Mouse (Mus musculus) MEL (cell line): ENCODE measurements around the gene Lrp4. TPM values are rescaled to one million over a fixed set of nuclear protein-coding genes. Genes with fewer than 3 reads are reported as not detected.

Experiments
- DNase-seq: peaks from one replicate; pipeline ENCODE4 v3.0.0; 2011; ENCODE audit warnings: low read depth, low spot score
- H3K27ac ChIP-seq: 2 replicates; pipeline ENCODE4 v1.5.1; 2012; ENCODE audit warnings: low read depth, mild to moderate bottlenecking, control low read depth, low read length, moderate library complexity; ENCODE audit not compliant: control insufficient read depth
- H3K27me3 ChIP-seq, 2 experiments: fragments of 150-350 bp in 1 of 2; sonication (generic) in 1 of 2; 2 replicates each; pipeline ENCODE4 v1.6.1; 2012; ENCODE audit warnings: low read length in 2 of 2, mild to moderate bottlenecking in 2 of 2, improper control_type of control experiment in 1 of 2, moderate library complexity in 1 of 2; ENCODE audit not compliant: insufficient read depth in 2 of 2, control insufficient read depth in 1 of 2
- H3K36me3 ChIP-seq, 2 experiments: 2 replicates each; pipeline ENCODE4 v1.6.1; 2012 to 2014; ENCODE audit warnings: low read length in 2 of 2, improper control_type of control experiment in 1 of 2, inconsistent platforms in 1 of 2, mild to moderate bottlenecking in 1 of 2; ENCODE audit not compliant: insufficient read depth in 2 of 2, control insufficient read depth in 1 of 2
- H3K4me1 ChIP-seq, 2 experiments: fragments of 150-350 bp in 1 of 2; sonication (generic) in 1 of 2; 2 replicates each; pipeline ENCODE4 v1.6.1; 2012; ENCODE audit warnings: low read length in 2 of 2, improper control_type of control experiment in 1 of 2, mild to moderate bottlenecking in 1 of 2; ENCODE audit not compliant: insufficient read depth in 2 of 2, control insufficient read depth in 1 of 2
- H3K4me3 ChIP-seq, 2 experiments: fragments of 150-350 bp in 1 of 2; sonication (generic) in 1 of 2; 2 replicates each; pipeline ENCODE4 v1.5.1; 2012; ENCODE audit warnings: low read depth in 2 of 2, low read length in 2 of 2, mild to moderate bottlenecking in 2 of 2, moderate library complexity in 2 of 2, control low read depth in 1 of 2, improper control_type of control experiment in 1 of 2; ENCODE audit not compliant: control insufficient read depth in 1 of 2, insufficient read depth in 1 of 2
- H3K79me2 ChIP-seq: 2 replicates; pipeline ENCODE4 v1.6.1; 2012; ENCODE audit warnings: mild to moderate bottlenecking, low read length, moderate library complexity; ENCODE audit not compliant: control insufficient read depth, poor library complexity, insufficient read depth
- H3K9ac ChIP-seq: 2 replicates; pipeline ENCODE4 v1.6.1; 2012; ENCODE audit warnings: low read depth, mild to moderate bottlenecking, control low read depth, low read length, moderate library complexity; ENCODE audit not compliant: control insufficient read depth, poor library complexity, severe bottlenecking
- H3K9me3 ChIP-seq: fragments of 150-350 bp; sonication (generic); replicated peaks from 2 replicates; pipeline ENCODE4 v1.6.1; 2012; ENCODE audit warnings: mild to moderate bottlenecking, low read length, improper control_type of control experiment, moderate library complexity; ENCODE audit not compliant: insufficient read depth
- BHLHE40 ChIP-seq: IDR thresholded peaks from 2 replicates; pipeline ENCODE4 v1.6.1; 2012; ENCODE audit warnings: low read depth, mild to moderate bottlenecking, inconsistent platforms, low read length, improper control_type of control experiment, borderline replicate concordance
- CTCF ChIP-seq, 3 experiments: IDR thresholded peaks in 2 of 3; conservative IDR thresholded peaks in 1 of 3; 2 replicates each; pipeline ENCODE4 v1.5.1; 2011 to 2012; ENCODE audit warnings: low read length in 3 of 3, low read depth in 2 of 3, mild to moderate bottlenecking in 2 of 3, improper control_type of control experiment in 1 of 3, inconsistent platforms in 1 of 3, mixed read lengths in 1 of 3, moderate library complexity in 1 of 3; ENCODE audit not compliant: control insufficient read depth in 1 of 3, insufficient read depth in 1 of 3, poor library complexity in 1 of 3, severe bottlenecking in 1 of 3
- ELF1 ChIP-seq: IDR thresholded peaks from 2 replicates; pipeline ENCODE4 v1.6.1; 2014; ENCODE audit warnings: low read depth, mild to moderate bottlenecking, inconsistent platforms, low read length, improper control_type of control experiment, moderate library complexity
- EP300 ChIP-seq, 2 experiments: IDR thresholded peaks; 2 replicates each; pipeline ENCODE4 v1.6.1; 2011; ENCODE audit warnings: improper control_type of control experiment in 2 of 2, low read length in 2 of 2, low read depth in 1 of 2, mild to moderate bottlenecking in 1 of 2
- GABPA ChIP-seq: IDR thresholded peaks from 2 replicates; pipeline ENCODE4 v1.6.1; 2012; ENCODE audit warnings: low read depth, mild to moderate bottlenecking, inconsistent platforms, low read length, improper control_type of control experiment, moderate library complexity
- KAT2A ChIP-seq: conservative IDR thresholded peaks from 2 replicates; pipeline ENCODE4 v1.6.1; 2012; ENCODE audit warnings: low read depth, low read length, improper control_type of control experiment, inconsistent platforms
- MAFK ChIP-seq: IDR thresholded peaks from 2 replicates; pipeline ENCODE4 v1.6.1; 2011; ENCODE audit warnings: low read depth, mild to moderate bottlenecking, low read length, improper control_type of control experiment, borderline replicate concordance
- MXI1 ChIP-seq: IDR thresholded peaks from 2 replicates; pipeline ENCODE4 v1.6.1; 2011; ENCODE audit warnings: mild to moderate bottlenecking, low read depth, low read length, improper control_type of control experiment
- MYB ChIP-seq: IDR thresholded peaks from 2 replicates; pipeline ENCODE4 v1.6.1; 2011; ENCODE audit warnings: mild to moderate bottlenecking, low read depth, low read length, improper control_type of control experiment
- MYC ChIP-seq: IDR thresholded peaks from 2 replicates; pipeline ENCODE4 v1.6.1; 2011; ENCODE audit warnings: low read depth, mild to moderate bottlenecking, low read length, improper control_type of control experiment, moderate library complexity
- NELFE ChIP-seq: IDR thresholded peaks from 2 replicates; pipeline ENCODE4 v1.6.1; 2011; ENCODE audit warnings: low read depth, low read length, improper control_type of control experiment
- POLR2AphosphoS2 ChIP-seq: IDR thresholded peaks from 2 replicates; pipeline ENCODE4 v1.6.1; 2011; ENCODE audit warnings: low read length, improper control_type of control experiment
- RAD21 ChIP-seq: IDR thresholded peaks from 2 replicates; pipeline ENCODE4 v1.6.1; 2011; ENCODE audit warnings: mild to moderate bottlenecking, low read depth, low read length, improper control_type of control experiment
- SIN3A ChIP-seq: IDR thresholded peaks from 2 replicates; pipeline ENCODE4 v1.6.1; 2012; ENCODE audit warnings: low read length, improper control_type of control experiment, inconsistent platforms
- TAL1 ChIP-seq: IDR thresholded peaks from 2 replicates; pipeline ENCODE4 v1.6.1; 2012; ENCODE audit warnings: mild to moderate bottlenecking, inconsistent platforms, low read length, moderate library complexity, mixed read lengths
- TCF12 ChIP-seq: IDR thresholded peaks from 2 replicates; pipeline ENCODE4 v1.6.1; 2014; ENCODE audit warnings: low read depth, mild to moderate bottlenecking, inconsistent platforms, low read length, improper control_type of control experiment, moderate library complexity
- USF1 ChIP-seq: IDR thresholded peaks from 2 replicates; pipeline ENCODE4 v1.6.1; 2014; ENCODE audit warnings: low read depth, mild to moderate bottlenecking, inconsistent platforms, low read length, improper control_type of control experiment, moderate library complexity
- ZC3H11A ChIP-seq: IDR thresholded peaks from 2 replicates; pipeline ENCODE4 v1.6.1; 2012; ENCODE audit warnings: low read depth, mild to moderate bottlenecking, inconsistent platforms, low read length, improper control_type of control experiment
- ZMIZ1 ChIP-seq: IDR thresholded peaks from 2 replicates; pipeline ENCODE4 v1.6.1; 2012; ENCODE audit warnings: low read depth, mild to moderate bottlenecking, inconsistent platforms, low read length, improper control_type of control experiment, moderate library complexity
- ZNF384 ChIP-seq: IDR thresholded peaks from 2 replicates; pipeline ENCODE4 v1.6.1; 2012; ENCODE audit warnings: low read depth, mild to moderate bottlenecking, inconsistent platforms, low read length, improper control_type of control experiment
- polyA plus RNA-seq, 2 experiments: library from polyadenylated mRNA; stranded (reverse) in 1 of 2; unstranded in 1 of 2; fragments of >175 nt in 1 of 2; fragments of >200 nt in 1 of 2; gene quantifications; 2 replicates each; pipeline versions ENCODE4 v1.2.1 to v1.2.4; 2012; ENCODE audit warnings: low replicate concordance in 2 of 2, low read depth in 1 of 2; ENCODE audit not compliant: insufficient read length in 2 of 2, insufficient read depth in 1 of 2, missing spikeins in 1 of 2
- total RNA-seq: library from RNA; depleted of rRNA; stranded (reverse); fragments of 300-350 nt; gene quantifications from 2 replicates; pipeline ENCODE4 v1.2.3, GENCODE M21; 2012

Lrp4 gene
- total and polyA plus RNA-seq, 3 experiments: 1.1 to 2.8 TPM; not detected in 1

DNA sequence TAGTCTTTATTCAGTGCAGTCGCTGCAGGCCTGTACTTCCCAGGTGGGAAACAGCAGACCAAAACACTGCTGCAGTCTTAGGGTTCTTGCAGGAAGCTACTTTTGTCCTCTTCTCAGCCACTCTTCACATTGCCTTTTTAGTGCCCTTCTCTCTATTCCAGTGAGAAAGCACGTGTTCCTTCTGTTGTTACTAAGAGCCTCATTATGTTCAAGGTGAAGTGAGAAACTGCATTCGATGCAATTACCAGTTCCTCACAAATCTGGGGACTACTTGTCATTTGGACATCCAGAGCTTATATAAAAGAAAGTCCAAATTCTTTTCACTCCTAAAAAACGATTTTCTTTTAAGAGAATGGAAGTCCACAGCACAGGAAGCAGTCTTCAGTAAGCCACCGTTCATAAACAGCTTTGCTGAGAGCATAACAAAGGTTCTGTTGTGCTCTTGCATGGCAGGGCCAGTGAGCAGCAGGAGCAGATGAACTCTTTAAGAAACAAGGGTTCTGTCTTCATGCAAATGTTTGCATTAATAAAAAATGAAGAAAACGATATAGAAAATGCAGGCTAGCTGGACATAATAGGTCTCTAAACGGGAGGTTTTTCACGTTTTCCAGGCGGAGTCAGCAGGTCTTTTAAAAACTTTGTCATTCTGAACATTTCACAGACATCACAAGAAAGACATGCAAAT lies 27.3 kb upstream of the Lrp4 start:
- Histone ChIP-seq H3K9ac (no peak overlapping the region), H3K4me1 (no peaks in the 10 kb centered on the region), H3K27me3 (no peaks in the 10 kb centered on the region), H3K79me2 (no peaks in the 10 kb centered on the region), H3K4me3 (no peak overlapping the region), H3K27ac (no peak overlapping the region), H3K36me3 (no peaks in the 10 kb centered on the region), H3K9me3 (no peaks in the 10 kb centered on the region)
- DNase-seq: no peak
- TF ChIP-seq ZNF384: no peak
- TF ChIP-seq RAD21: no peak

DNA sequence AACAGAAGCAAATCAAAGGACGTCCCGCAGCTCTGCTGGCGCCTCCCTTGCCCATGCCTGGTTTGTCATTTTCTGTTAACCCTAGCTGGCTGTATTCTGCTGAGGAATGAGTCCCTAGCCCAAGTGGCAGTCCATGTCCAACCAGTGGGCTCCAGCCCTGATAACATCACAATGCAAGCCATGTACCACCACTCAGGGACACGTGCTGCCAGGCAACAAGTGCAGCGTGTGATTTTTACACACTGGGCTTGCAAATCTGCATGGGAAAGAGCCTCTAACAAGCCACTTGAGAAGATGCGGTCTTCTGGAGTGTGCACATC lies 26.8 kb upstream of the Lrp4 start:
- Histone ChIP-seq H3K9ac (no peak overlapping the region), H3K27me3 (no peaks in the 10 kb centered on the region), H3K9me3 (no peaks in the 10 kb centered on the region), H3K79me2 (no peaks in the 10 kb centered on the region), H3K4me3 (no peak overlapping the region), H3K36me3 (no peaks in the 10 kb centered on the region), H3K27ac (no peak overlapping the region), H3K4me1 (no peaks in the 10 kb centered on the region)
- TF ChIP-seq BHLHE40: no peak
- no peak for TF ChIP-seq ELF1
- no peak for TF ChIP-seq CTCF (IDR thresholded peaks at IDR 0.05 in 2 of 3, conservative IDR thresholded peaks at IDR 0.05 in 1 of 3; ENCODE audit: control insufficient read depth in 1 of 3, insufficient read depth in 1 of 3, low read depth in 2 of 3, low read length in 3 of 3, poor library complexity in 1 of 3, severe bottlenecking in 1 of 3)
- TF ChIP-seq USF1: no peak
- TF ChIP-seq TAL1: no peak
- no peak for TF ChIP-seq ZC3H11A
- no peak for TF ChIP-seq KAT2A
- TF ChIP-seq ZMIZ1: no peak
- no peak for TF ChIP-seq MXI1
- no peak for TF ChIP-seq EP300 (IDR thresholded peaks at IDR 0.05; ENCODE audit: low read depth in 1 of 2, low read length in 2 of 2)
- no peak for TF ChIP-seq MYB
- TF ChIP-seq RAD21: no peak
- TF ChIP-seq MAFK: no peak
- TF ChIP-seq MYC: no peak
- no peak for TF ChIP-seq TCF12
- no peak for TF ChIP-seq SIN3A
- no peak for TF ChIP-seq GABPA
- TF ChIP-seq POLR2AphosphoS2: no peak
- TF ChIP-seq NELFE: no peak
- no peak for DNase-seq
